Mouse (Mus musculus) macrophage (primary cell): Measurements from ENCODE around the gene Cpt1a. TPM values are rescaled to one million over a fixed set of nuclear protein-coding genes. Genes with fewer than 3 reads are reported as not detected.

Source experiments
- H3K27ac ChIP-seq: fragments of 350-480 bp; formaldehyde crosslinking; 2 replicates; pipeline ENCODE4 v1.9.0; 2021
- H3K36me3 ChIP-seq: fragments of 350-480 bp; formaldehyde crosslinking; 2 replicates; pipeline ENCODE4 v1.9.0; 2021; ENCODE audit errors: inconsistent target
- H3K4me3 ChIP-seq: fragments of 350-480 bp; formaldehyde crosslinking; 2 replicates; pipeline ENCODE4 v1.9.0; 2021; ENCODE audit errors: inconsistent target
- H3K79me2 ChIP-seq: fragments of 350-480 bp; formaldehyde crosslinking; 2 replicates; pipeline ENCODE4 v1.9.0; 2021; ENCODE audit errors: inconsistent target
- WGBS: methylation state at CpG from one replicate; pipeline ENCODE4 v1.1.7; 2026; ENCODE audit warnings: inconsistent platforms; ENCODE audit not compliant: missing documents; 5-methylcytosine and 5-hydroxymethylcytosine counted together
- polyA plus RNA-seq: library from polyadenylated mRNA; stranded (reverse); fragments of 250-400 nt; gene quantifications from 3 replicates; pipeline ENCODE4 v1.2.4, GENCODE M21; 2018; ENCODE audit warnings: inconsistent platforms

Cpt1a gene
- polyA plus RNA-seq, 1 experiment from 2014 or later: 112 TPM

GRCm38 (mm10) chr19:3405531-3406281 lies 83.6 kb downstream of the Cpt1a start:
- H3K36me3 ChIP-seq: no peaks in the 10 kb centered on the region
- H3K27ac ChIP-seq: no peak overlapping the region
- no peak overlapping the region for H3K4me3 ChIP-seq
- 90% methylated on average over 1 of the region's 1 CpGs for WGBS
- H3K79me2 ChIP-seq: no peaks in the 10 kb centered on the region

DNA sequence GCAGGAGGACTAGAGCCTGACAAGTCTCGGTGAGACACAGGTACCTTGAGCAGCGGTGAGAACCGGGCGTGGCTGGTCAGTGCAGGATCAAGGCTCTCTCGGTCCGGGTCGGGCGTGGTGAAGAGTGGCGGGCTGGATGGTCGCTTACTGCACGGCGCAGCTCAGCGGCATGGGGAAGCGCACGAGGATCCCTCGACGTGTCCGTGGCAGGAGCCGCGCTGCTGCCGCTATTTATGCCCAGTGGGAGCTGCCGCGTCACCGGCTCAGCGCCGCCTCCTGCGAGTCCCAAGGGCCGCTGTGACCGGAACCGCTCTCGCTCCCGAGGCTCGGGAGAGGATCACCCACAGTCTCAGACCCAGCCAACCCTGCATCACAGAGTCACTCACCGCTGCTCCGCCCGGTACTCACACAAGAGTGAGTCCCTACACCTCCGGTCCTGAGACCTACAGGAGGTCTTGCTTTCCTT lies 92.2 kb downstream of the Cpt1a start, which contains the start of gene Gal:
Gene Gal (minus strand): TSS at position 277 of the 466 bp plus-strand sequence.
- Histone ChIP-seq H3K4me3 (no peak within 1 kb of the TSS), H3K27ac (no peak within 1 kb of the TSS), H3K36me3 (no peaks in the 10 kb centered on the region), H3K79me2 (no peaks in the 10 kb centered on the region)
- 5% methylated on average over 37 of the region's 37 CpGs for WGBS

- no peak overlapping the region for H3K4me3 ChIP-seq
- no peaks in the 10 kb centered on the region for H3K36me3 ChIP-seq
- WGBS: 46% methylated on average over 5 of the region's 5 CpGs
- H3K27ac ChIP-seq: no peak overlapping the region
- H3K79me2 ChIP-seq: no peaks in the 10 kb centered on the region
Observed at GRCm38 (mm10) chr19:3419251-3419650, 97.1 kb downstream of the Cpt1a start.

DNA sequence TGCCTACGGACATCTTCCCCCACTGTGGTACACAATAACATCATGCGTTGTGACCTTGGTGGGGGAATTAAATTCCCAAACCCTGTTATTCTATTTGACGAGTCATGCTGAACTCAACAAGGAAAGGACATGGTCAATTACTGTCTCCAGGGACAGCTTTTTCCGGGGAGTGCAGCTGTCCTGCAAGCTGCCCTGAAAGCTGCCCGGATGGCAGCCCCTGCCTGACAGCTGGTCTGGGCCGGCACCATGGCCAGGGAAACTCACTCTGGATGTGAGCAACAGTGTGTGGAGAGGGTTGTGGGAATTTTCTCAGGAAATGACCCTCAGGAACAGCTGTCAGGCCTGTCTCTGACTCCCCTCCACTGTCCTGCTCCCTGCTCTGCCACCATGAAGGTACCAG lies 100.4 kb downstream of the Cpt1a start:
- no peak overlapping the region for H3K4me3 ChIP-seq
- H3K36me3 ChIP-seq: no peaks in the 10 kb centered on the region
- H3K79me2 ChIP-seq: no peaks in the 10 kb centered on the region
- WGBS: 96% methylated on average over 5 of the region's 6 CpGs
- H3K27ac ChIP-seq: 0 out of 2 replicates have a peak overlapping the region, but pooled peaks have one; percentile 5

DNA sequence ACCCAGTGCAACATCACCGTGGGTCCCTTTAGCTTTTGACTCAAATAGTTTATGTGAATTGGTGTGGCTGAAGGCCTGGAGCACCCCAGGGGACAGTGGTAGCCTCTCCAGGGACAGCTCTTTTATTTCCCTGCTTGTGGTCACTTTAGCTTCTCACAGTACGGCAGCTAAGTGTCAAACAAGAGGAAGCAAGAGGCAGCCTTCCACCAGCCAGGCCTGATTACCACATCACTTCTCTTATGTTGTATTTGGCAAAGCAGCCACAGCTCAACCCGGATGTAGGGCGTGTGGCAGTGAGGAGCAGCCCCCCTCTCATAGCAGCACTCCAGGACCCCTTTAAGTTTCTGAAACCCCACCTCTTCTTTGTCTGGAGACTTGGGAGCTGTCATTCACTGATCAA lies 100.8 kb downstream of the Cpt1a start:
- no peaks in the 10 kb centered on the region for H3K36me3 ChIP-seq
- H3K4me3 ChIP-seq: no peak overlapping the region
- 0 out of 2 replicates have a peak overlapping the region, but pooled peaks have one; percentile 5 for H3K27ac ChIP-seq
- 18% methylated on average over 4 of the region's 4 CpGs for WGBS
- no peaks in the 10 kb centered on the region for H3K79me2 ChIP-seq

DNA sequence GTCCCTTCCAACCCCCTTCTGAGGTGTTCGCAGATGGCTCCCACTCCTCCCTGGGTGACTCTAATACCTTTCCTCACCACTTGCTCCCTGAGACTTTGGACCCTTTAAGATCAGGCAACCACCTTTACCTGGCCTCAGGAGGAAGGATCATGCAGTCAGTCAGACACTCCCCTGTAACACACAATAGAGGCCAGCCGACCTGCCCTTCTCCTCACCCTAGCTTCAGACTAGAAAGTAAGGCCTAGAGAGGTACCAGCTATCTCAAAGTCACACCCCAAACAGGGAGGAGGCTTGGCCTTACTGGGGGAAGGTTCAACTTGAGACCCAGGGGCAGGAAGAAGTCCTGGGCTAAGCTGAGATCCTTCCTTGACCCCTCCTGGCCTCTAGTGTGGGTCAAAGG lies 102.1 kb downstream of the Cpt1a start:
- H3K36me3 ChIP-seq: no peaks in the 10 kb centered on the region
- H3K27ac ChIP-seq: no peak overlapping the region
- no peak overlapping the region for H3K4me3 ChIP-seq
- WGBS: 89% methylated on average over 2 of the region's 2 CpGs
- no peaks in the 10 kb centered on the region for H3K79me2 ChIP-seq

GRCm38 (mm10) chr19:3428057-3428830 lies 106.1 kb downstream of the Cpt1a start:
- no peak overlapping the region for H3K27ac ChIP-seq
- no peaks in the 10 kb centered on the region for H3K79me2 ChIP-seq
- no peaks in the 10 kb centered on the region for H3K36me3 ChIP-seq
- WGBS: 92% methylated on average over 15 of the region's 15 CpGs
- H3K4me3 ChIP-seq: no peak overlapping the region

DNA sequence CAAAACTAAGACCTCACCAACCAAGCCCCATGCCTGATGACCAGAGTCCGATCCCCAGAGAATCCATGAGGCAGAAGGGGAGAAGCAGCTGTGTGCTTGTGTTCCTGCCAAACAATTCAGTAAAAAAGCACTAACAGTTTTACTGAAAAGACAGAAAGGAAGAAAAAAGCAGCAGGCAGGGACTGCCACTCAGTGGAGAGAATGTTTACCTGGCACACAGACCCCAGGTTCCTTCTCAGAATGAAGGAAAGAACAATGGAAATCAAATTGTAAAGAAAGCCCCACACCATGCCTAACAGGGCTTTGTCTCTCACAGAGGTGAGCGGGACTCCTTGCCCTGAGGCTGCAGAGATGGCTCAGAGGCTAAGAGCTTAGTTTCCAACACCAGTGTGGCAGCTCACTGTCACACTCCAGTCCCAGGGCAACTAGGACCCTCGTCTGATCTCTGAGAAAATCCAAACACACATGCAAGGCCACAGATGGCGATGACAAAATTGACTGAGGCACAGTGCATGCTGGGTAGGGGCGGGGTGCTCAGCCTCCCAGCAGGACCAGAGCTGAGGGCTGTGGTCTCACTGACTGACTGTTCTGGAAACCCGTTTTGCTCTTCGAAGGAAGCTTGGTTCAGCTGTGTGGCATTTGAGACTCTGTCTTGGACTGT lies 107.2 kb downstream of the Cpt1a start:
- no peaks in the 10 kb centered on the region for H3K79me2 ChIP-seq
- H3K36me3 ChIP-seq: no peaks in the 10 kb centered on the region
- 90% methylated on average over 7 of the region's 7 CpGs for WGBS
- no peak overlapping the region for H3K4me3 ChIP-seq
- H3K27ac ChIP-seq: no peak overlapping the region

- Histone ChIP-seq H3K79me2 (no peaks in the 10 kb centered on the region), H3K4me3 (no peak overlapping the region), H3K27ac (no peak overlapping the region), H3K36me3 (no peaks in the 10 kb centered on the region)
- 88% methylated on average over 7 of the region's 7 CpGs for WGBS
Observed at GRCm38 (mm10) chr19:3431066-3431465, 108.9 kb downstream of the Cpt1a start.

GRCm38 (mm10) chr19:3431969-3432368 lies 109.8 kb downstream of the Cpt1a start:
- Histone ChIP-seq H3K36me3 (no peaks in the 10 kb centered on the region), H3K27ac (no peak overlapping the region), H3K79me2 (no peaks in the 10 kb centered on the region), H3K4me3 (no peak overlapping the region)
- 85% methylated on average over 2 of the region's 2 CpGs for WGBS

- WGBS: 71% methylated on average over 4 of the region's 4 CpGs
- no peaks in the 10 kb centered on the region for H3K79me2 ChIP-seq
- no peaks in the 10 kb centered on the region for H3K36me3 ChIP-seq
- no peak overlapping the region for H3K4me3 ChIP-seq
- H3K27ac ChIP-seq: no peak overlapping the region
Observed at GRCm38 (mm10) chr19:3434124-3434523, 112.0 kb downstream of the Cpt1a start.

GRCm38 (mm10) chr19:3434641-3435040 lies 112.5 kb downstream of the Cpt1a start:
- no peak overlapping the region for H3K27ac ChIP-seq
- no peaks in the 10 kb centered on the region for H3K79me2 ChIP-seq
- WGBS: 77% methylated on average over 4 of the region's 4 CpGs
- H3K36me3 ChIP-seq: no peaks in the 10 kb centered on the region
- H3K4me3 ChIP-seq: no peak overlapping the region
